Mouse (Mus musculus) cerebellum, adult 18-20 months (tissue): ENCODE measurements around the gene Hs3st3a1.

ENCODE experiments used
- DNase-seq, 2 experiments: peaks; one replicate each; pipeline ENCODE4 v3.0.0; 2021

The Hs3st3a1 gene

GRCm38 (mm10) chr11:64434611-64435545, at the start of gene Hs3st3a1:
Hs3st3a1 (plus strand) TSS chr11:64435332.
- no peak for DNase-seq

DNA sequence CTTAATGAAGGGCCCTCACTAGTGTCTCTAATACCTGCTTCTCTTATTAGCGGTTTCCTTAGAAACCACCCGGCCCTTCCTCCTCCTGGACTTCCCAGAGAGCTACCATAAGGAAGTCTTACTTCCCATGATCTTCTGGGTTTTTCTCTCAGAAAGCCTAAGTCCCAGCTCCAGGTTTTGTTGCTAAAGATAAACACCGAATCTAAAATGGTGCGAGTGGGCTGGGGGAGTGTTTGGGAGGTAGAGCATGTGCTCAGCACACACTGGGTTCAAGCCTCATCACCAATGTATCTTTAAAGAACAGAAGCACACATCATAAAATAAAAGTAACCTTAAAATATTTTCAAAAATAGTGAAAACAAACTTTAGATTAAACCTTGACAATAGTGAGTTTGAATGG, 48.8 kb upstream of the Hs3st3a1 start:
- DNase-seq: no peak

- peak; percentile 1 for DNase-seq
Observed at GRCm38 (mm10) chr11:64396331-64396881, 38.7 kb upstream of the Hs3st3a1 start.

DNA sequence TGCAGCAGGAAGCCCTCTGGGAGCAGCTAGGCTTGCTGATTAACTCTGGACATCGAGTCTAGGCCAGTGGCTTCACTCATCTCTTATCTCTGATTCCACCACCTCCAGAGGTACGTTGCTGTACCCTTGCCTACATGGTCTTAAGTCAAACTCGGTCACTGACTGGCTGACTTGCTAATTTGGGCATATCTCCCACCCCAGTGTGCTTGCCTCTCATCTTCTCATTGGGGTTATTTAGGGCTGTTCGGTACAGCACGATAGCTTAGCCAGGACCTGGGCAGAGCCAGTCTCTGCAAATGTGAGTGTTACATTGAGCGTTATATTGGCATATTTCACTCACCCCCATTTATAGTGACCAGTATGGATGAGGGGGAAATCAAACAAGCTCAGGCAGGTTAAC, 38.2 kb upstream of the Hs3st3a1 start:
- no peak for DNase-seq

- DNase-seq: no peak
Observed at GRCm38 (mm10) chr11:64397612-64398011, 37.5 kb upstream of the Hs3st3a1 start.

DNA sequence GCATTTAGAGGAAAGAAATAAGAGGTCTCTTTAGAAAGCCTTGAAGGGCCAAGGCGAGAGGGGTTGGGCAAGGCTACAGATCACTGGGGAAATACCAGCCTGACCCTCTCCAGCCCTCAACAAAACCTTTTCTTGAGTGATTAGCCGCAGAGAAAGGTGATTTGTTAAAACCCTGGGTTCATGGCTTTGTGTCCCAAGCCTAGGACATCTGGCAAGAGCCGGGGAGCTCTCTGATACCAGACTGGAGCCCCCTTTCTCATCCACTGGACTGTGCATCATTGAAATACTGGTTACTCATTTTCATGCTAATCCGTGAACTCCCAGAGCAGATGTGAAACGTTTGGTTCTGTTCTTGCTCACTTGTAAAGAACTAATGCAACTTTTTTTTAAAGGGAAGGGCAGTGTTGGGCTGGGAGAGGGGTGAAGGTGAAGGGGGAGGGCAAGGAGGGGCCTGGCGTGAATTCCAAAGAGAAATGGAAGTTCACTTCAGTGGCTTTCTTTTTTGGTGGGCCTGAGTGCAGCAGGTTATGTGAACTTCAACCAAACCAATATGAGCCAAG, 34.5 kb upstream of the Hs3st3a1 start:
- DNase-seq: no peak

- no peak for DNase-seq
Observed at GRCm38 (mm10) chr11:64418969-64419368, 16.2 kb upstream of the Hs3st3a1 start.

GRCm38 (mm10) chr11:64435546-64436411, 647 bp downstream of the Hs3st3a1 start:
- no peak for DNase-seq

GRCm38 (mm10) chr11:64436412-64436727, 1.2 kb downstream of the Hs3st3a1 start, which contains the start of gene F930015N05Rik:
F930015N05Rik (minus strand) TSS chr11:64436653.
- DNase-seq: no peak

GRCm38 (mm10) chr11:64436791-64437298, 1.7 kb downstream of the Hs3st3a1 start:
- no peak for DNase-seq

DNA sequence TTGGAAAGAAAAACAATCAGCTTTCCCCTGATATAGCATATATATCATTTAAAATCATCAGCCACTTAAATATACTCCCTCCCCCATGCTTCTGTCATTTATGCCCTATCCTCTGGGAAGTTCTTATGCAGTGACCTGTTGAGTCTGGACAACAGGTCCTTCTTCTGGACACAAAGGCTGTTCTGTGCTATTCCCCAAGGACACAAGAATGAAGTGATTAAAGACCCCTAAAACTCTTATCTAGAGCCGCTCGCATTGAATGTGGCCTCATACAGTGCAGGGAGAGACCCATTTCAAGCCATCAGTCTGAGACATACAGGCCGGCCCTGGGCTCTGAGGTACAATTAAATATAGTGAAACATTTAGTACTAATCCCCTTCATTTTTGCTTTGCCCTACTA, 2.6 kb downstream of the Hs3st3a1 start:
- DNase-seq: no peak

DNA sequence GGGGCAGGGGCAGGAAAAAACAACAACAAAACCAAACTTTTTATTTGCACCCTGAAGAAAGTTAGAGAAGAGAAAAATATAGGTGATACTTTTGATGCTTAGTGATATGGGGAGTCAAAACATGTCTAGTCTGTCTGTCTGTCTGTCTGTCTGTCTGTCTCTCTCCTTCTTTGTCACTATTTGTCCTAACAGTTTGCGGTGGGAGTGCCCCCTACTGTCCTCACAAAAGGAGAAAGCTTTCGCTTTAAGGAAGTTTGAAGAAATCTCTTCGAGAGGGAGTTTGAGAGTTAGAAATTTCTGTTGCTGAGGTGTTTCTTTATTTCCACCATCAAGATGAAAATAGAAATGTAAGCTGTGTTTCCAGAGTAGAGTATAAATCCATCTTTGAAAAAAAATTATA, 3.8 kb downstream of the Hs3st3a1 start:
- DNase-seq: no peak

DNA sequence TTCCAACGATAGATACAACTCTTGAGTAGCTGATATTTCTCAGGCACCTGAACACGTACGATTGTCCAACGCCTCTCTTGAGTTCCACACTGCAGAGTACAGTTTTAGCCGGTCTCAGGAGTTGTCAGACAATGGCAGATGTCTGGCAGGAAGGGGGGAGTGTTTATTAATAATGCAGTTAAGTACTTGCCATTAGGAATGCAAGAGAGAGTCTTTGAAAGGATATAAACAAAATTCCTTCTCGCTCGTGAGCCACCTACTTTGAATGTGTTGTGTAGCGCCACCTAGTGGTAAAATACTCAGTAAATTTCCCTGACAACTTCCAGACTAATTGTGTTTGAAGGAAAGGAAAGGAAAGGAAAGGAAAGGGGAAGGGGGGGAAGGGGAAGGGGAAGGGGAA, 7.0 kb downstream of the Hs3st3a1 start:
- DNase-seq: peak; percentile 10 to 29

DNA sequence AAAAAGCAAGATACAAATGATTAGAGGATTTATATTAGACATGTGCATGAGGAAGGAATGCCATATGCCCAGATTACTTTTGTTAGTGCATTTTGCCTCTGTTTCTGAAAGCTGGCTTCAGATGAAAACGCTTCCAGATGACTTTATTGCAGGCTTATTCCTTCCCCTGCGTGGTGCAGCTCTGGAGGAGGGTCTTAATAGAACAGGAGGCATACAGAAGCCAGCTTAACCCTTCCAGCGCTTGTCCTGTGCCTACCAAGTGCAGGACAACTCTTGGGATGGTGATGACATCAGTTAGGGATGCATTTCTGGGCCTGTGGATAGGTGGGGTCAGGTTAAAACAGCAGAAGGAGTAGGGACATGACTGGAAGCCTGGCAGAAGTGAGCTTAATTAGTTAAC, 7.6 kb downstream of the Hs3st3a1 start:
- DNase-seq: no peak

- DNase-seq: no peak
Observed at GRCm38 (mm10) chr11:64445227-64445626, 10.1 kb downstream of the Hs3st3a1 start.

DNA sequence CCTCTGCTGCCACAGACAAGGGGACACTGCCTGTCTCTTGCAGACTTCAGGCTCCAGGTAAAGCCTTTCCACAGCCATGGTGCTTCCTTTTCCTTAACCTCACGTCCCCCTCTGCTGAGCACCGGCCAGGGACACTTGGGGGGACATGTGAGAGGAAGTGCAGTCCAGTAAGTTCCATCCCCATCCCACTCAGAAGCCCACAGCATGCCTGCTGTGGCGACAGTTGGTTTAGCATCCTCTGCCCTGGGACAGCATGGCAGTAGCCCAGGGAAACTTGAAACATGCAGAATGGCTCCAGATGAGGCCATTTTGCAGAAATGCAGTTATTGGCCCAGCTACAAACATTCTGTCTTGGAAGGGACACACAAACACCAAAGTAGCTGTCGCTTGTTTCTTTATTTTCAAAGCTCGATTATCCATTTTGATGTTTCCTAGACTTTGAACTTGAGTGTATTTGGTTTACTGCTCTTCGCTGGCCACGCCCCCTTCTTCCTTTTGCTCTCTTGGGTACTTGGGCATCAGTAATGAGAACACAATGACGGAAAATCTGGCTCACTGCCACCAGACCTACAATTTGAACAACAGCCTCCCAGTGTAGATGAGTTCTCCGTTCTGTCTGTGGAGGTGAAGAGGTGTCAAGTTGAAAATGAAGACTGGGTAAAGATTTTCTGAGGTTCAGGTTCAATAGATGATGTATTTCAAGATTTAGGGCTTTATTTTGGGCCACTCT, 13.6 kb downstream of the Hs3st3a1 start:
- no peak for DNase-seq

GRCm38 (mm10) chr11:64461746-64462145, 26.6 kb downstream of the Hs3st3a1 start:
- no peak for DNase-seq

DNA sequence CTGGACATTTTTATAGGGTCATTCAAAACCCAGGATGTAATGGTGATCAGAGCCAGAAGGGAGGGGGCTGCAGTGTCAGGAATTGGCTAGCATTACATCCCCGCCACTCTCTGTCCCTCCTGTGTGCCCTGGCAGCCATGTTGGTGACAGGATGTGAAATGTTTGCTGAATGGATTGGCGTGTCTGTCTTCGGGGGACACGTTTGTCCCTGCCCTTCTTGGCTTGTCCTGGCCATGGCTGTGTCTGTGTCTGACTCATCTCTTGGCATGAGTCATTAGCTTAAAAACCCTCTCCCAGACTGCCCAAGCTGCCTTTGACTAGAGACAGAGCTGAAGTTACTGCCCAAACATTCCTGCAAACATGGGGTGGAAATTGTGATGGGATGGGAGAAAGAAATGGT, 33.6 kb downstream of the Hs3st3a1 start:
- DNase-seq: no peak

DNA sequence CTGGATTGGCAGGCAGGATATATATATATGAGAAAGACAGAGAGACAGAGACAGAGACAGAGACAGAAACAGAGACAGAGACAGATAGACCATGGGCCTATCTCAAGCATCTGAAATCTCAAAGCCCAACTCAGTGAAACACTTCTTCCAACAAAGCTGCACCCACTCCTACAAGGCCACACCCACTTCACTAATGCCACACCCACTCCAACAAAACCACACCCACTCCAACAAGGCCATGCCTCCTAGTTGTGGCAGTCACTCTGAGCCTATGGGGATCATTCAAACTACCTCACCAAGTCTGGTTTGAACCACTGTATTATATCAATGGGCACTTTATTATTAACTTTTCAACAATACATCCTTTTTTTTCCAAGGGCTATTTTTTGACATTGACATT, 35.6 kb downstream of the Hs3st3a1 start:
- DNase-seq: no peak

DNA sequence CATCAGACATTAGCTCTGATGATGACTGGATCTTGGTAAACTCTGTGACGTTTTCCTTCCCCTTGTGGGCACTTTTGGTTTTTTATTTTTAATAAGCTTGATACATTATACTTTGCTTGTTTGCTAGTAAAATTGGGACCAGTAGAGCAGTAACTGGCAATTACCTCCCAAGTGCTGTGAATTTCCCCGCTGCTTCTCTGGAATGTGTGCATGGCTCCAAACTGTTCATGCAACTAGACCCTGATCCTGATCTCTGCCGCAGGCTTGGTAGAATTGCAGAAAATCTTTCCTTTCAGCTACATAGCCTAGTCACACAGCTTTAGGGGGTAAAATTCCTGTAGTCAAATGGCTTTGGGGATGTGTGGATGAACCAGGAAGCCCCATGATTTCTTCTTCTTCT, 38.5 kb downstream of the Hs3st3a1 start:
- no peak for DNase-seq

DNA sequence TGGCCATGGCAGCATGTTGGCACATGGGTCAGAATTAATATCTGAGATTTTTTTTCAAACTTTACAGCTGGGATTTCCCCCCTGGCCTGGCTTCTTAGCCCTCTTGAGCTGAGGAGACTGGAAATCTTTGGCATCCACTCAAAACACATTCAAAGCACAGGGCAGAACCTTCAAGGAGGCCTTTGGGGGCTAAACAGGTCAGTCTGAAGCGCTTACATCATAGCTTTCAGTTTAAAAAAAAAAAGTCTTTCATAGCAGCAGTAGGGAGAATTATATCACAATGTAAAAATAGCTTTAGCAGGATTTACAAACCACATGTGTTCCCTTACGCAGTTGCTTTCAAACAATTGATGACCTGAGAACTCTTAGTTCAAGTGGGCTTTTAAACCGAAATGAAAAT, 46.3 kb downstream of the Hs3st3a1 start:
- DNase-seq: no peak
